Mouse (Mus musculus): ENCODE results near the gene Ptprr. TPM values are rescaled to one million over a fixed set of nuclear protein-coding genes. Genes with fewer than 3 reads are reported as not detected.

Ptprr gene
- polyA plus RNA-seq, 1 experiment: 0.04 TPM

GRCm38 (mm10) chr10:116259298-116259697 lies 241.3 kb downstream of the Ptprr start:
- Histone ChIP-seq H3K27me3 (ENCODE audit: control insufficient read depth, insufficient read depth, insufficient read length) (no peaks in the 10 kb centered on the region), H3ac (ENCODE audit: control insufficient read depth, insufficient read length, low read depth) (no peak overlapping the region), H3K79me2 (ENCODE audit: control insufficient read depth, insufficient read depth) (no peaks in the 10 kb centered on the region), H3K36me3 (ENCODE audit: control insufficient read depth, insufficient read depth) (no peaks in the 10 kb centered on the region), H3K4me3 (ENCODE audit: insufficient read depth, poor library complexity, severe bottlenecking) (no peak overlapping the region), H3K79me3 (ENCODE audit: low read depth) (no peaks in the 10 kb centered on the region)
- peak; percentile 46 for TF ChIP-seq MAX (IDR thresholded peaks at IDR 0.05)
- no peak for TF ChIP-seq CTCF (IDR thresholded peaks at IDR 0.05; ENCODE audit: control insufficient read depth, insufficient read depth, insufficient read length)
- TF ChIP-seq USF1 (IDR thresholded peaks at IDR 0.05; ENCODE audit: low read depth): peak; percentile 78
- no peak for TF ChIP-seq MYOG (IDR thresholded peaks at IDR 0.05; ENCODE audit: control insufficient read depth, extremely low read depth, insufficient read length)
- TF ChIP-seq FOSL1 (IDR thresholded peaks at IDR 0.05; ENCODE audit: insufficient read depth, low read length, poor library complexity, severe bottlenecking): no peak
- TF ChIP-seq MYOD1 (IDR thresholded peaks at IDR 0.05; ENCODE audit: control insufficient read depth, insufficient read length, low read depth): no peak
- TF ChIP-seq CEBPB (IDR thresholded peaks at IDR 0.05; ENCODE audit: low read depth): no peak

- H3K4me3 ChIP-seq (ENCODE audit: insufficient read depth, poor library complexity, severe bottlenecking): no peak overlapping the region
- H3K36me3 ChIP-seq (ENCODE audit: control insufficient read depth, insufficient read depth): no peaks in the 10 kb centered on the region
- TF ChIP-seq CTCF (IDR thresholded peaks at IDR 0.05; ENCODE audit: control insufficient read depth, insufficient read depth, insufficient read length) (no peak), MYOD1 (IDR thresholded peaks at IDR 0.05; ENCODE audit: control insufficient read depth, insufficient read length, low read depth) (no peak), CEBPB (IDR thresholded peaks at IDR 0.05; ENCODE audit: low read depth) (no peak), USF1 (IDR thresholded peaks at IDR 0.05; ENCODE audit: low read depth) (no peak), MAX (IDR thresholded peaks at IDR 0.05) (peak; percentile 41), FOSL1 (IDR thresholded peaks at IDR 0.05; ENCODE audit: insufficient read depth, low read length, poor library complexity, severe bottlenecking) (no peak), MYOG (IDR thresholded peaks at IDR 0.05; ENCODE audit: control insufficient read depth, extremely low read depth, insufficient read length) (no peak)
These were observed 242.8 kb downstream of the Ptprr start for GRCm38 (mm10) chr10:116260658-116261433.

GRCm38 (mm10) chr10:116261559-116261958 lies 243.5 kb downstream of the Ptprr start:
- Histone ChIP-seq H3K36me3 (ENCODE audit: control insufficient read depth, insufficient read depth) (no peaks in the 10 kb centered on the region), H3K79me3 (ENCODE audit: low read depth) (no peaks in the 10 kb centered on the region), H3ac (ENCODE audit: control insufficient read depth, insufficient read length, low read depth) (peak overlapping the region; percentile 57), H3K27me3 (ENCODE audit: control insufficient read depth, insufficient read depth, insufficient read length) (no peaks in the 10 kb centered on the region), H3K4me3 (ENCODE audit: insufficient read depth, poor library complexity, severe bottlenecking) (no peak overlapping the region), H3K79me2 (ENCODE audit: control insufficient read depth, insufficient read depth) (no peaks in the 10 kb centered on the region)
- TF ChIP-seq CEBPB (IDR thresholded peaks at IDR 0.05; ENCODE audit: low read depth): no peak

More at GRCm38 (mm10) chr10:116260658-116261433, 242.8 kb downstream of the Ptprr start:
- H3K27me3 ChIP-seq (ENCODE audit: control insufficient read depth, insufficient read depth, insufficient read length): no peaks in the 10 kb centered on the region
- no peaks in the 10 kb centered on the region for H3K79me2 ChIP-seq (ENCODE audit: control insufficient read depth, insufficient read depth)
- H3K79me3 ChIP-seq (ENCODE audit: low read depth): no peaks in the 10 kb centered on the region
- peak overlapping the region; percentile 54 for H3ac ChIP-seq (ENCODE audit: control insufficient read depth, insufficient read length, low read depth)

- Histone ChIP-seq H3K27me3 (ENCODE audit: control insufficient read depth, insufficient read depth, insufficient read length) (no peaks in the 10 kb centered on the region), H3K4me3 (ENCODE audit: insufficient read depth, poor library complexity, severe bottlenecking) (no peak overlapping the region), H3K79me2 (ENCODE audit: control insufficient read depth, insufficient read depth) (no peaks in the 10 kb centered on the region), H3ac (ENCODE audit: control insufficient read depth, insufficient read length, low read depth) (no peak overlapping the region), H3K36me3 (ENCODE audit: control insufficient read depth, insufficient read depth) (no peaks in the 10 kb centered on the region), H3K79me3 (ENCODE audit: low read depth) (no peaks in the 10 kb centered on the region)
- TF ChIP-seq CTCF (IDR thresholded peaks at IDR 0.05; ENCODE audit: control insufficient read depth, insufficient read depth, insufficient read length) (no peak), USF1 (IDR thresholded peaks at IDR 0.05; ENCODE audit: low read depth) (no peak), MAX (IDR thresholded peaks at IDR 0.05) (no peak), FOSL1 (IDR thresholded peaks at IDR 0.05; ENCODE audit: insufficient read depth, low read length, poor library complexity, severe bottlenecking) (no peak), MYOG (IDR thresholded peaks at IDR 0.05; ENCODE audit: control insufficient read depth, extremely low read depth, insufficient read length) (no peak), MYOD1 (IDR thresholded peaks at IDR 0.05; ENCODE audit: control insufficient read depth, insufficient read length, low read depth) (no peak), CEBPB (IDR thresholded peaks at IDR 0.05; ENCODE audit: low read depth) (no peak)
These were observed 246.5 kb downstream of the Ptprr start for GRCm38 (mm10) chr10:116264521-116264920.

GRCm38 (mm10) chr10:116266561-116267433 lies 248.8 kb downstream of the Ptprr start:
- TF ChIP-seq MAX (IDR thresholded peaks at IDR 0.05): peak; percentile 87
- no peak for TF ChIP-seq USF1 (IDR thresholded peaks at IDR 0.05; ENCODE audit: low read depth)
- peak; percentile 22 for TF ChIP-seq FOSL1 (IDR thresholded peaks at IDR 0.05; ENCODE audit: insufficient read depth, low read length, poor library complexity, severe bottlenecking)
- no peak for TF ChIP-seq CTCF (IDR thresholded peaks at IDR 0.05; ENCODE audit: control insufficient read depth, insufficient read depth, insufficient read length)
- TF ChIP-seq CEBPB (IDR thresholded peaks at IDR 0.05; ENCODE audit: low read depth): no peak
- no peak for TF ChIP-seq MYOG (IDR thresholded peaks at IDR 0.05; ENCODE audit: control insufficient read depth, extremely low read depth, insufficient read length)
- TF ChIP-seq MYOD1 (IDR thresholded peaks at IDR 0.05; ENCODE audit: control insufficient read depth, insufficient read length, low read depth): peak; percentile 56

More at GRCm38 (mm10) chr10:116266561-116267433, 248.8 kb downstream of the Ptprr start:
- Histone ChIP-seq H3K27me3 (ENCODE audit: control insufficient read depth, insufficient read depth, insufficient read length) (no peaks in the 10 kb centered on the region), H3K36me3 (ENCODE audit: control insufficient read depth, insufficient read depth) (no peaks in the 10 kb centered on the region), H3K4me3 (ENCODE audit: insufficient read depth, poor library complexity, severe bottlenecking) (no peak overlapping the region), H3K79me2 (ENCODE audit: control insufficient read depth, insufficient read depth) (no peaks in the 10 kb centered on the region), H3K79me3 (ENCODE audit: low read depth) (no peaks in the 10 kb centered on the region), H3ac (ENCODE audit: control insufficient read depth, insufficient read length, low read depth) (no peak overlapping the region)
